Mouse (Mus musculus) E14TG2a.4 (cell line): ENCODE measurements around the gene Thbd.

Source experiments
- CTCF ChIP-seq: conservative IDR thresholded peaks from 2 replicates; pipeline ENCODE4 v1.5.1; 2014; ENCODE audit warnings: low read length
- NANOG ChIP-seq: IDR thresholded peaks from 2 replicates; pipeline ENCODE4 v1.6.1; 2014; ENCODE audit warnings: borderline replicate concordance, low read length, mixed read lengths

DNA sequence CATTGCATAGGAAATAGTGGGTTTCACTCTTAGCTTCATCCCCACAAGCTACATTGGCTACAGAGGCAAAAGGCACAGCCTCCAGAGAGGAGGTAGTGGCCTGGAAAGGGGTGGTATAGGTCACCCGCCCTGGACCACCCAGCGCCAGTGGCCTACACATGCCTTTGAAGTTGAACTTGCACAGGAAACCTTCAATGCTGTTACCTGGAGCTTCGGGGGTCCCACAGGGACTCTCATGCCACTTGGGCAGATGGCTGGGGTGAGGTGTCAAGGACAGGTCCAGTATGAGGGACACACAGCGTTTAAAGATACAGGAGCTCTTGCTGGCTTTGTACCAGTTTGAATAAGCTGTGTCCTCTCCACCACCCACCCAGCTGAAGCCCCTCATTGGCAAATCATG is 34.7 kb upstream of the Thbd start:
- TF ChIP-seq CTCF (no peak), NANOG (no peak)
